Mouse (Mus musculus): ENCODE data around the gene Atad1. TPM values are rescaled to one million over a fixed set of nuclear protein-coding genes. Genes with fewer than 3 reads are reported as not detected.

Atad1 gene
- polyA plus RNA-seq, 1 experiment from 2014 or later = 123 TPM

DNA sequence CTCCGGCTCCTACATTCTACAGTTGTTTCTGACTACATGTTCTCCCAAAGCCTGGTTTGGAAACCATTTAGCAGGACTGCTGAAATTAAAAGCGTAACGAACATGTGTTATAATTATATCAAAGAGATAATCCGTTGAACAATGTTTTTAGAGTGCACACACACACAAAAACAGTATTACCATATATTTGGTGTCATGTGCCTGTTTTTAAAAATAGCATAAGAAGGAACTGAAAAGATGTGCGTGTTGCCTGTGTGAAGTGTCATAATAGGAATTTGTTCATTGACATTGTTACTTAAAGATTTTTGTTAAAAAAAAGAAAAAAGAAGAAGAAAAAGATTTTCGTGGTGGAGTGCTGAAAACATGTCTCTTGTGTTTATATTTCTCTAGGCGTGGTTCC is 93.6 kb downstream of the Atad1 start:
- ATAC-seq = no peak
- Histone ChIP-seq H3K4me2 (ENCODE audit: low read length) (no peak overlapping the region), H3K36me3 (ENCODE audit: control insufficient read depth, insufficient read depth, low read length) (no peaks in the 10 kb centered on the region), H3K27ac (ENCODE audit: low read depth, low read length) (no peak overlapping the region), H3K9ac (ENCODE audit: low read depth, low read length) (no peak overlapping the region), H3K9me3 (ENCODE audit: control insufficient read depth, low read length) (no peaks in the 10 kb centered on the region), H3K27me3 (replicated peaks; ENCODE audit: control insufficient read depth, insufficient read depth, low read length) (no peaks in the 10 kb centered on the region), H3K4me3 (ENCODE audit: low read length) (no peak overlapping the region), H3K4me1 (ENCODE audit: control insufficient read depth, insufficient read depth, low read depth, low read length) (peaks cover 3% of the 10 kb centered on the region; the same call in 1 of the 2 replicates)
- WGBS = 92% methylated on average over 7 of the region's 7 CpGs

DNA sequence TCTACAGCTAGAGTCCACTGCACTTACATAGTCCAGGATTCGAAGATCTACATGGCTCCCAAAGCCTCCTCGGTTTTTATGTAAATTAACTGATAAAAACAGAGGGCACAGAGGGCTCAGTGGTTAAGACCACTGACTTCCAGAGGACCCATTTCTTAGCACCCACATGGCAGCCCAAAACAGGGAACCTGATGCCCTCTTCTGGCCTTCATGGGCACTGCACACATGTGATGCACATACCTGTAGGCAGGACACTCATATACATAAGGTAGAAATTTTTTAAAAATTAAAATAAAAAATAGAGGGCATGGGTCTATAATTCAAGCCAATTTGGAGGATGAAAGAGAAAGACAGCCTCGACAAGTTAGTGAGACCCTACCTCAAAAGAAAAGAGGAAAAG is 95.9 kb downstream of the Atad1 start:
- no peak overlapping the region for H3K4me3 ChIP-seq (ENCODE audit: low read length)
- ATAC-seq = no peak
- H3K4me2 ChIP-seq (ENCODE audit: low read length) = no peak overlapping the region
- H3K36me3 ChIP-seq (ENCODE audit: control insufficient read depth, insufficient read depth, low read length) = no peaks in the 10 kb centered on the region
- H3K4me1 ChIP-seq (ENCODE audit: control insufficient read depth, insufficient read depth, low read depth, low read length) = peaks cover 3% of the 10 kb centered on the region; the same call in 1 of the 2 replicates
- H3K9me3 ChIP-seq (ENCODE audit: control insufficient read depth, low read length) = no peaks in the 10 kb centered on the region
- no peak overlapping the region for H3K27ac ChIP-seq (ENCODE audit: low read depth, low read length)
- H3K9ac ChIP-seq (ENCODE audit: low read depth, low read length) = no peak overlapping the region
- H3K27me3 ChIP-seq (replicated peaks; ENCODE audit: control insufficient read depth, insufficient read depth, low read length) = no peaks in the 10 kb centered on the region
- WGBS = 97% methylated on average over 3 of the region's 3 CpGs

DNA sequence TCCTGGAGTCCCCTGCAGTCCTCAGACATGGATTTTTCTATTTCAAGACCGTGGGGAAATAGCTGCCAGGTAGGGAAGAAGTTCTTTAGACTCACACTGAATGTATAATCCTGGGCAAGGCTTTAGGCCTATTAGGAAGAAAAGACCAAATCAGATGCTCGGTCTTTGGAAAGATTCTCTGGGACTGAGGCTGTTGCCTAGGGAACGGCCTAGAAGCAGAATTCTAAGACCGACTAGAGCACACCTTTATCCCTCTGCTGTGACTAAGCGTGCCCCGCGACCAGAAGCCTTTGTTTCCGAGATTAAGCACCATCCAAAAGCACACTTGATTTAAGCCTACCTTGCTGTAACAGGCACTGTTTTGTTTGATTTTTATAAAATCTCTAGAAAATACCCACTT is 97.6 kb downstream of the Atad1 start:
- no peak for ATAC-seq
- no peaks in the 10 kb centered on the region for H3K27me3 ChIP-seq (replicated peaks; ENCODE audit: control insufficient read depth, insufficient read depth, low read length)
- WGBS = 55% methylated on average over 8 of the region's 8 CpGs

GRCm38 (mm10) chr19:32641535-32641934 is 98.1 kb downstream of the Atad1 start:
- 91% methylated on average over 7 of the region's 7 CpGs for WGBS
- no peak overlapping the region for H3K27ac ChIP-seq (ENCODE audit: low read depth, low read length)
- ATAC-seq = no peak

More for the DNA sequence above, 97.6 kb downstream of the Atad1 start:
- H3K4me2 ChIP-seq (ENCODE audit: low read length) = no peak overlapping the region
- no peak overlapping the region for H3K9ac ChIP-seq (ENCODE audit: low read depth, low read length)
- H3K36me3 ChIP-seq (ENCODE audit: control insufficient read depth, insufficient read depth, low read length) = no peaks in the 10 kb centered on the region
- H3K27ac ChIP-seq (ENCODE audit: low read depth, low read length) = no peak overlapping the region
- no peaks in the 10 kb centered on the region for H3K9me3 ChIP-seq (ENCODE audit: control insufficient read depth, low read length)
- no peak overlapping the region for H3K4me3 ChIP-seq (ENCODE audit: low read length)
- no peaks in the 10 kb centered on the region for H3K4me1 ChIP-seq (ENCODE audit: control insufficient read depth, insufficient read depth, low read depth, low read length)

DNA sequence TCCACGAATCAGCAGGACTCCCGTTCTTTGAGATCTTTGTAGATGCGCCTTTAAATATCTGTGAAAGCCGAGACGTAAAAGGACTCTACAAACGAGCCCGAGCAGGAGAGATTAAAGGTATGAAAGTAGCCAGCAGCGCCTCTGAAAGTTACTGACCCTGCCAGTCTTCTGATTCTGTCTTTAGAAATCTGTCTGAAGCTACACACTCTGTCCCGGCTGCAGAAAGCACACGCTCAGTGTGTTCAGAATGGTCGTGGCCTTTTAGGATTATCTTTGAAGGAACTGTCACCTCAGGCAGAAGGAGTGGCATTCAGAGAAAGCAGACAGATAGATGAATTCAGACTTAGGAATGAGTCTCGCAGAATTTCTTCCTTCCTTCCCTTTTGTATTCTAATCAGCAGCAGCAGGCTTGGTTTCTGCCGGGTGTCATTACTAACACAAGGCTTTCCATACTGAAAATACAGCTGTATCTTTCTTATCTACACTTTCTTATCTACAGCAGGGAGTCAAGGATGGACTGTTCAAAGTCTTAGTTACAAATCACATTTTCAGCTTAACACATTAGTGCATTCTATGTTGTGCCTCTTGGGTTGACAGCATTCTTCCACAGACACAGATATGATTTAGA is 101.2 kb downstream of the Atad1 start:
- WGBS = 64% methylated on average over 13 of the region's 13 CpGs
- H3K4me2 ChIP-seq (ENCODE audit: low read length) = no peak overlapping the region
- ATAC-seq = no peak

More at GRCm38 (mm10) chr19:32641535-32641934, 98.1 kb downstream of the Atad1 start:
- no peak overlapping the region for H3K9ac ChIP-seq (ENCODE audit: low read depth, low read length)
- no peaks in the 10 kb centered on the region for H3K4me1 ChIP-seq (ENCODE audit: control insufficient read depth, insufficient read depth, low read depth, low read length)
- H3K36me3 ChIP-seq (ENCODE audit: control insufficient read depth, insufficient read depth, low read length) = no peaks in the 10 kb centered on the region
- H3K27me3 ChIP-seq (replicated peaks; ENCODE audit: control insufficient read depth, insufficient read depth, low read length) = no peaks in the 10 kb centered on the region
- no peaks in the 10 kb centered on the region for H3K9me3 ChIP-seq (ENCODE audit: control insufficient read depth, low read length)
- no peak overlapping the region for H3K4me2 ChIP-seq (ENCODE audit: low read length)
- no peak overlapping the region for H3K4me3 ChIP-seq (ENCODE audit: low read length)

DNA sequence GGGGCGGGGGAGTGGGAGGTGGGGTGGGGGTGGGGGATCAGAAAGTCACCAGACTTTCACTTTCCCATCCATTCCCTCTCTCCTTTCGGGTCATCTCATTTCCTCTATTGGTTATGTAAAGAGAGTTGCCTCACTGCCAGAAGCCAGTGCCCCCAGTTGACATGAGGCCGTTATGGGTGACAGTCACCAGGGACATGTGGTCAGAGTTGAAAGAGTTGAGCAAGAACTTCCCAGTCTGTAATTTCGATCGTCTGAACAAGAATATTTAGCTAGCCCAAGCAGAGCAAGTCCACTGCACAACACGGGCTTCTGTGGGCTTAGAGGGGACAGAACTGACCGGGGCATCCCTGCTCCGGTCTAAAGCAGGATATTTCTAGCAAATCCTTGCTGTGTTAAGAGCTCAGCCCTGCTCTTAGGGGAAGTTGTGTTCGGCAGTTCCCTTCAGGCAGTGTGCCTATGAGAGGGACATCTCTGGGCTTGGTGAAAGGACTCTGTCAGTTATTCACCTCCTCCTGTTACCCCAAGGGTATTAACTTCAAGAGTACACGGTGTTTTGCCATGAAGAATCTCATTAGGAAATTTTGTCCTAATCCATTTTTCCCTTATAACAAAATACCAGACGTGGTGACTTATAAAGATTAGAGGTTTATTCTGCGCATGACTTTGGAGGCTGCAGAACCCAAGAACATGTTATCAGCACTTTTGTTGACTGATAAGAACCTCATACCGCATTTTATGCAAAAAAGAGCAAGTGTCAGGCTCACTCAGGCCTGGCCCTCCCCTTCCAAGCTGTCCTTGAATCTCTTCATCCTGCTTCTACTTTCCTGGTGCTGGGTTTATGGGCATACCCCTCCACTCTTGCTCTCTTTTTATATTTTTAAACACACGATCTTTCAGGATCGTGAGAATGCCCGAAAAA is 102.0 kb downstream of the Atad1 start:
- no peak overlapping the region for H3K27ac ChIP-seq (ENCODE audit: low read depth, low read length)
- no peak overlapping the region for H3K9ac ChIP-seq (ENCODE audit: low read depth, low read length)
- H3K9me3 ChIP-seq (ENCODE audit: control insufficient read depth, low read length) = no peaks in the 10 kb centered on the region
- no peaks in the 10 kb centered on the region for H3K27me3 ChIP-seq (replicated peaks; ENCODE audit: control insufficient read depth, insufficient read depth, low read length)
- no peak overlapping the region for H3K4me3 ChIP-seq (ENCODE audit: low read length)
- H3K4me1 ChIP-seq (ENCODE audit: control insufficient read depth, insufficient read depth, low read depth, low read length) = no peaks in the 10 kb centered on the region
- no peaks in the 10 kb centered on the region for H3K36me3 ChIP-seq (ENCODE audit: control insufficient read depth, insufficient read depth, low read length)
- ATAC-seq = no peak
- H3K4me2 ChIP-seq (ENCODE audit: low read length) = no peak overlapping the region
- WGBS = 84% methylated on average over 16 of the region's 16 CpGs

More for the DNA sequence above, 101.2 kb downstream of the Atad1 start:
- no peak overlapping the region for H3K4me3 ChIP-seq (ENCODE audit: low read length)
- no peak overlapping the region for H3K9ac ChIP-seq (ENCODE audit: low read depth, low read length)
- no peak overlapping the region for H3K27ac ChIP-seq (ENCODE audit: low read depth, low read length)
- no peaks in the 10 kb centered on the region for H3K27me3 ChIP-seq (replicated peaks; ENCODE audit: control insufficient read depth, insufficient read depth, low read length)
- no peaks in the 10 kb centered on the region for H3K36me3 ChIP-seq (ENCODE audit: control insufficient read depth, insufficient read depth, low read length)
- H3K4me1 ChIP-seq (ENCODE audit: control insufficient read depth, insufficient read depth, low read depth, low read length) = no peaks in the 10 kb centered on the region
- no peaks in the 10 kb centered on the region for H3K9me3 ChIP-seq (ENCODE audit: control insufficient read depth, low read length)

DNA sequence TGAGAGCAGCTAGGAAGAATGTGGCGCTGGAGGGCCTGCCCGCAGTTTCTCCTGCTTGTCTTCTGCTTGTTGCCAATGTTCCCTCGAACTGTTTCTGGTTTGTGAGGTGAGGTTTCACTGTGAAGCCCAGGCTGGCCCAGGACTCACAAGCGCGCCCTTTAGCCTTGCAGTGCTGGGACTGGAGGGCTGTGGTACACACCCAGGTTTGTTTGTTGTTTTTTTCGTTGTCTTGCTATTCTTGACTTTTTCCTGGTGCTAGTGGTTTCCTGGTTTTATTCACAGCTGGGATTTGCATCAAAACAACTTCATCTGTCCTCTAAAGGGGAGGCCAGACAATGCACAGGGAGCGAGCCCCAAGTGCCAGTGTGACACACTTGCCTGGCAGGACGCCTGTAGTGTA is 104.7 kb downstream of the Atad1 start:
- no peak overlapping the region for H3K9ac ChIP-seq (ENCODE audit: low read depth, low read length)
- H3K4me1 ChIP-seq (ENCODE audit: control insufficient read depth, insufficient read depth, low read depth, low read length) = no peaks in the 10 kb centered on the region
- no peaks in the 10 kb centered on the region for H3K9me3 ChIP-seq (ENCODE audit: control insufficient read depth, low read length)
- H3K4me2 ChIP-seq (ENCODE audit: low read length) = no peak overlapping the region
- H3K27me3 ChIP-seq (replicated peaks; ENCODE audit: control insufficient read depth, insufficient read depth, low read length) = no peaks in the 10 kb centered on the region
- WGBS = 58% methylated on average over 8 of the region's 8 CpGs
- no peak overlapping the region for H3K27ac ChIP-seq (ENCODE audit: low read depth, low read length)
- H3K4me3 ChIP-seq (ENCODE audit: low read length) = no peak overlapping the region
- ATAC-seq = no peak
- H3K36me3 ChIP-seq (ENCODE audit: control insufficient read depth, insufficient read depth, low read length) = no peaks in the 10 kb centered on the region

DNA sequence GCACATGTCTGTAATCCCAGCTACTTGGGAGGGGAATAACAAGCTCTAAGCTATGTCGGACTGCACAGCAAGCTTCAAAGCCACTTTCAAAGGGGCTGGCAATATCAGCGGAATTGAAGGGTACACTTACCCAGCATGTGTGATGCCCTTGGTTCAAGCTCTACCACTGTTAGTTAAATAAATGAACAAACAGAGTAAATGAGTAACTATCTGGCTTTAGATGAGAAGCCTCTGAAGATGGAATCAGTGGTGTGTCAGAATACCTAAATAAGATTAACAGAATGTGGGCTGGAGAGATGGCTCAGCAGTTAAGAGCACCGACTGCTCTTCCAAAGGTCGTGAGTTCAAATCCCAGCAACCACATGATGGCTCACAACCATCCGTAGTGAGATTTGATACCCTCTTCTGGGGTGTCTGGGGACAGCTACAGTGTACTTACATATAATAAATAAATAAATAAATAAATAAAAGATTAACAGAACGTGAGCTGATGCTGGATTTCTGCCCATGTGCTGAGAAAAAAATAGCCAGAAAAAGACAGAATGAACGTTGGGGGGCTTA is 110.9 kb downstream of the Atad1 start:
- no peak overlapping the region for H3K4me2 ChIP-seq (ENCODE audit: low read length)
- no peak for ATAC-seq
- H3K4me1 ChIP-seq (ENCODE audit: control insufficient read depth, insufficient read depth, low read depth, low read length) = no peaks in the 10 kb centered on the region
- no peaks in the 10 kb centered on the region for H3K36me3 ChIP-seq (ENCODE audit: control insufficient read depth, insufficient read depth, low read length)
- WGBS = 84% methylated on average over 7 of the region's 7 CpGs
- no peak overlapping the region for H3K27ac ChIP-seq (ENCODE audit: low read depth, low read length)
- H3K27me3 ChIP-seq (replicated peaks; ENCODE audit: control insufficient read depth, insufficient read depth, low read length) = no peaks in the 10 kb centered on the region
- H3K4me3 ChIP-seq (ENCODE audit: low read length) = no peak overlapping the region
- no peak overlapping the region for H3K9ac ChIP-seq (ENCODE audit: low read depth, low read length)
- no peaks in the 10 kb centered on the region; the same call in 1 of the 2 replicates for H3K9me3 ChIP-seq (ENCODE audit: control insufficient read depth, low read length)

DNA sequence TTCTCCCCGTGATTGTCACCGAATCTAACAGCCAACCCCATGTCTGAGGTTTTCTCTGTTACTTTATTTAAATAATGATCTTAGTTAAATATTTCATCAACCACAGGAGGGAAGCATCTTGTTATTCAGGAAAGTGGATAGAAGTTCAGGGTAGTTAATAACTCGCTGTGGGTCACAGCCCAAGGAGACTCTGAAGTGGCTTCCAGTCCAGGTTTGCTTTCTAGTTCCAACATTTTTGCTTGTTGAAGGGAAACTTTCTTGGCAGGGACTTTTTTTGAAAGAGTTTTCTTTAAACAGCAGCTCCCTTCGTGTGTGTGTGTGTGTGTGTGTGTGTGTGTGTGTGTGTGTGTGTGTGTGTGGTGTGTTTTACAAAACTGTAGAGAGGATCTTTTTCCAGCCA is 112.0 kb downstream of the Atad1 start:
- no peak overlapping the region for H3K9ac ChIP-seq (ENCODE audit: low read depth, low read length)

More for the DNA sequence above, 112.0 kb downstream of the Atad1 start:
- Histone ChIP-seq H3K9me3 (ENCODE audit: control insufficient read depth, low read length) (no peaks in the 10 kb centered on the region; the same call in 1 of the 2 replicates), H3K4me2 (ENCODE audit: low read length) (no peak overlapping the region), H3K27me3 (replicated peaks; ENCODE audit: control insufficient read depth, insufficient read depth, low read length) (no peaks in the 10 kb centered on the region), H3K4me1 (ENCODE audit: control insufficient read depth, insufficient read depth, low read depth, low read length) (no peaks in the 10 kb centered on the region), H3K4me3 (ENCODE audit: low read length) (no peak overlapping the region), H3K27ac (ENCODE audit: low read depth, low read length) (no peak overlapping the region), H3K36me3 (ENCODE audit: control insufficient read depth, insufficient read depth, low read length) (no peaks in the 10 kb centered on the region)
- WGBS = 86% methylated on average over 4 of the region's 4 CpGs
- no peak for ATAC-seq
